Mouse (Mus musculus): ENCODE results near the gene Abcb8.

- TF ChIP-seq CHD2 (IDR thresholded peaks at IDR 0.05; ENCODE audit: low read depth, low read length): no peak
- TF ChIP-seq ZNF384 (IDR thresholded peaks at IDR 0.05; ENCODE audit: low read depth, low read length): no peak
- no peak for TF ChIP-seq HCFC1 (IDR thresholded peaks at IDR 0.05; ENCODE audit: borderline replicate concordance, insufficient read depth, low read length)
- no peak for TF ChIP-seq MAFK (IDR thresholded peaks at IDR 0.05; ENCODE audit: insufficient read depth, low read depth, low read length)
- no peak for TF ChIP-seq ZC3H11A (IDR thresholded peaks at IDR 0.05; ENCODE audit: borderline replicate concordance, low read depth, low read length)
These were observed 9.1 kb upstream of the Abcb8 start for GRCm38 (mm10) chr5:24384407-24384806.

Data from ES-E14 (cell line).